Mouse (Mus musculus) sigmoid colon, adult 10 weeks (tissue): Measurements from ENCODE around the gene Prpmp5. TPM values are rescaled to one million over a fixed set of nuclear protein-coding genes. Genes with fewer than 3 reads are reported as not detected.

Experiments
- polyA plus RNA-seq: library from polyadenylated mRNA; stranded (reverse); fragments of 350-450 nt; fragmentation: Illumina TruSeq; extraction: RNeasy Lipid Tissue Mini Kit (QIAGEN cat#74804); gene quantifications from one replicate; pipeline ENCODE4 v1.2.3, GENCODE M21; 2014; ENCODE audit warnings: low read depth, low replicate concordance

Prpmp5 gene
- polyA plus RNA-seq = not detected

GRCm38 (mm10) chr6:132314657-132315056 lies at the start of gene Prpmp5:
Gene Prpmp5 (minus strand): TSS chr6:132314757.

GRCm38 (mm10) chr6:132364034-132364433 lies 49.5 kb upstream of the Prpmp5 start, which contains the start of gene Gm8882:
Gene Gm8882 (minus strand): TSS chr6:132364134.

Other genes with a start within 250 kb of the Prpmp5 start
- gene Prb1, start 104.2 kb downstream of the Prpmp5 start, polyA plus RNA-seq = not detected
- not detected for gene Gm8882, start 49.4 kb upstream of the Prpmp5 start, polyA plus RNA-seq